Mouse (Mus musculus) kidney, adult 2 months (tissue): ENCODE data around the gene Olfml2a.

Experiments used
- CTCF ChIP-seq: fragments of 200-500 bp; conservative IDR thresholded peaks from 2 replicates; pipeline ENCODE4 v1.5.1; 2011; ENCODE audit warnings: low read depth, mild to moderate bottlenecking, control low read depth, low read length, moderate library complexity, mixed read lengths; ENCODE audit not compliant: insufficient read depth, insufficient read length
- POLR2A ChIP-seq: fragments of 200-500 bp; IDR thresholded peaks from one replicate; pipeline ENCODE4 v1.6.1; 2011; ENCODE audit warnings: low read depth, low read length, control low read depth

DNA sequence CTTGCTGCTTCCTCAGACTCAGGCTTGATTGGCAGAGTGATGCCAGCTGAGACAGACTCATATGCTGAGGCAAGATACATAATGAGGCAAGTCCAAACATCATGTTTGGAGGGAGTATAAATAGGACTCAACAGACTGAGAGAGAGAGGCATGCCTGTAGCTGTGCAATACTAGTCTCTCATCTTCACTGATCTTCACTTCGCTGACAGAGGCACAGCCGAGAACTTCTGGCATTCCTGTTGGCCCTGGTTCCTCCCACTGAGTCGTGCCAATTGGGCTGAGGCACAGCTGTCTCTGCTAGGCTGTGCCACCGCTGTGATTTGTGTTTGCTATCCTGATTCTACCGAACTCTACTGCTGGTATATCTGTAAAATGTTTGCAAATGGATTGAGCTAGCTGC, 25.7 kb upstream of the Olfml2a start:
- TF ChIP-seq CTCF (no peak), POLR2A (no peak)
